Mouse (Mus musculus) G1E (cell line): ENCODE measurements at regions not wholly inside any gene's neighbourhood (a gene's known extent, or its start where the extent isn't known, plus 50 kb on each side); places are given as distances from the start of the nearest gene placed in this dataset.

Experiments
- CTCF ChIP-seq: IDR thresholded peaks from 2 replicates; pipeline ENCODE4 v1.5.1; 2012; ENCODE audit warnings: low read depth, low read length, inconsistent platforms, mixed read lengths
- GATA1 ChIP-seq: IDR thresholded peaks from 2 replicates; pipeline ENCODE4 v1.6.1; 2012; ENCODE audit warnings: borderline replicate concordance, low read length, inconsistent platforms, mixed read lengths
- POLR2AphosphoS5 ChIP-seq: IDR thresholded peaks from 2 replicates; pipeline ENCODE4 v1.6.1; 2012; ENCODE audit warnings: low read depth, low read length, inconsistent platforms; ENCODE audit not compliant: insufficient replicate concordance
- TAL1 ChIP-seq: conservative IDR thresholded peaks from 2 replicates; pipeline ENCODE4 v1.6.1; 2012; ENCODE audit warnings: low read depth, low read length, inconsistent platforms, mixed read lengths

DNA sequence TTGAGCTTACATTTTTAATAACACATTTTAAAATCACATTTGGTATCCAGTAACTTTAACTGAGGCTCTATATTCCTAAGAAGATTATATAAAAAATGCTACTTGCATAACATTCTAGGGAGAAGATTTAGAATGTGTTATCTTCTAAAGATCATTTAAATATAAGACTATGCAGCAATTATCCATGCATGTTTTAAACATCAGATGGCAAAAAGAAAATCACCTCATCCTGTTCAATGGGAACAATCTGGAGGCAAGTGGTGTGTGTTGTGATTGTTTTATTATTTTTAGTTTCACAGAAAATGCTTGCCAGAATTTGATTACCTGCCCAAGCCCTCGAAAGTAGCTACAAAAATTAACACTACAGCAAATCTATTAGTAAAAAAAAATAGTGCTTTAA lies 113.5 kb downstream of the Pabpc4l start:
- TF ChIP-seq POLR2AphosphoS5, result no peak
- no peak for TF ChIP-seq CTCF
- TF ChIP-seq TAL1, result no peak
- no peak for TF ChIP-seq GATA1
